Mouse (Mus musculus) embryo, embryonic 11 days (tissue): ENCODE results near the gene Sema5a.

Source experiments
- DNase-seq: peaks from one replicate; pipeline ENCODE4 v3.0.0-alpha.2; 2015

The Sema5a gene

DNA sequence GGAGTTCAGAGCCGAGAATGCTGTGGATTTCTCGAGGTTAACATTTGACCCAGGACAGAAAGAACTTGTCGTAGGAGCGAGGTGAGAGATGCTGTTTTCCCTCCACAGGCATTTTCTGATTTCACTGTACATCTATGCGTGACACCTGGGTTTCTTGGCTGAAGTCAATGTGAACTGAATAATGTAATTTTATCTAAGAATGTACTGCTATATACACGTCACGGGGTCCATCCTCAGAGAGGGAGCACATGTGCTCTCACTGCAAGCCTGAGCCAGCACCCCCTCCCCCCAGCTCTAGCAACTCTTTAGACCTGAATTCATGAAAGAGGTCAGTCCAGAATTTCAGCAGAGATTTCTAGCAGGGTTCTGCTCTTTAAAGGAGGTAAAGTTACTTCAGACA lies 215.6 kb downstream of the Sema5a start:
- no peak for DNase-seq

DNA sequence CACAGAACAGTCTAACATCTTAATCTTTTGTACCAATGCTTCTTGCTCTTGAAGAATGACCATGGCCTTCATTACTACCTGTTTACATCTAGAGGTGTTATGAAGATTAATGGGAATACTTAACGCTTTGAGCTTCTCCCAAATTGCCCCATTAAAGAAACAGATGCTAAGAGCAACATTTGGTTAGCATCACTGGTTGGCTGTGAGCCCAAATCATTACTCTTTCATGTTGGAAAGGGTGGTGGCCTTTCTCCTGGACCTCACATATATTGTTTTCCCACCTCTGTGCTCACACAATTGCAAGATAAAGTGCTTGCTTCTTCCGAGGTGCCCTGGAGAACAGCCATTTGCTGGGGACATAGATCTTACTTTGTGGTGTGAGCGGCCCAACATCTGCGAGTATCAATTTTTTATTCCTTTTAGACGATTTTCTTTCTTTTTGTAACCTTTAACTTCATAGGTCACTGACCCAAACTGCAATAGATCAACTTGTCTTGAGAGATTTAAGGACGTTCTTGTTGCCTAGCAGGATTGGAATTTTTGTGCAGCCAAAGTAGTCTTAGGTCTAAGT lies 227.0 kb downstream of the Sema5a start:
- peak; percentile 36 for DNase-seq

DNA sequence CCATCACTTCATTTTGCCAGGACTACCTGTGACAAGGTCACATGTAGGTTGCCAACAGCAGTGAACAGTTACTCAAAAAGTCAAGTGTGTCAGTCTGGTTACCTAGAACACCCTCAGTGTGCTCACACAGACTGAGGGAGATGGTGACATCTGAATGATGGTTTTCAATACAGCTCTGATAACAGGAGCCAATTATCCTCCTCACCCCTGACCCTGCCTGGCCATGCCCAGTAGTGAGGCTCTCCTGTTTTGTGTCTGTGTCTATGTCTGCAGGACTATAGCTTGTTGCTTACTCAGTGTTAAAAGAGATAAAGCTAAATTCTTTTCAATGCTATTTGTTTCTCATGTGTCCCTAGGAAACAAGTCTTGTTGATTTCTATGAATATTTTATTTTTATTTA lies 236.1 kb downstream of the Sema5a start:
- DNase-seq = no peak

DNA sequence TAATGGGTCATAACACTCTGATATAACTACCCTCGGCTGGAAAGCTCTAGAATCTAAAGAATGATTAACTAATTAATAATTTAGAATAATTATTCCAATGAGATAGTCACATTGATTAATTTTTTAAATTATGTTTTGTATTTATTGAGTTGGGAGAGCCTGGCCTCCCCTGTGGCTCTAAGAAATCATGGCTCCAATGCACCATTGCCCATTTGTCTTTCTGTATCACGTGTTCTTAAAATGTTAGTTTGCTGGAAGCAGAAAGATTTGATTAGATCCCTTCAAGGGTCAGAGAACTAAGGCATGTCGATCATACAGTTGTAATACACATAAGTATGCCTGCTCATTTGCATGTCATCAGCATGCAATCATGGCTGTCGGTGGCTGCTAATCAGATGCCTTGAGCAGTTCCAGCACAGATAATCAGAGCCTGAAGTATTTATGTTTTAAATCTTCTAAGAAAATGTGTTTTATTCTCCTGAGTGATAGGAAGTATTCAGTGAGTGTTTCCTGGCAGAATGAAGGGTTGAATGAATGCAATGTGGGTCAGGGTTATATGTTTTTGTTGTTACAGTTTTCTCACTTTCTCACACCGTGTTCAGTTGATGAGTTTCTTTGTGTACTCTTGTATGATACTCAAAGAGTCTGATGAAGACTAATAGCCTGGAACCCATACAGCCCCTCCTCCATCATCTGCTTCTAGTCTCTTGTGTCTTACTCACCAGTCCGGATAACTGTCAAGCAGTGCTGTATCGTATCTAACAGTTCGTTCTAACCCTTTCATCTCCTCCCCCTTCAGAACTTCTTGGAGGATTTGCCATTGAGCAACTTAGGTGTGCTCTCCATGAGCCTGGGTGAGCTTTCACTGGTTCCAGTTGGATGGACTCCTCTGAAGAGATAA lies 240.7 kb downstream of the Sema5a start:
- DNase-seq = no peak

DNA sequence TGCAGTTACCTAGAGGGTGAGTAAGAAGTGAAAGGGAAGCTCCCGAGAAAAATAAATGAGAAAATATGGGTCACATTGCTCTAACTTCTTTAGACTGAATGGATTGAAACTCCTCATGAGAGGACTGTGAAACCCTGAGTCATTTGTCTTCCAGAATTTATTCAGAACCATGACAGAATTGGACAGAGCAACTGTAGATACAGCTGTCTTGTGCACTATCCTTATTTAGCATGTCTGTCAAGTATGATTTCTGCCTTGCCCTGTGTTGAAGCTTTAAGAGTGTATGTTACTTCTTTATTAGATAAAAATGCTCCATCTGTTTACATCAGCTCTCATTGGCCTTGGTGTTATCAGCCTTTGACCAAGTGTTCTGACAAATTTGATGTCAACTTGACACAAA lies 243.4 kb downstream of the Sema5a start:
- DNase-seq = no peak

DNA sequence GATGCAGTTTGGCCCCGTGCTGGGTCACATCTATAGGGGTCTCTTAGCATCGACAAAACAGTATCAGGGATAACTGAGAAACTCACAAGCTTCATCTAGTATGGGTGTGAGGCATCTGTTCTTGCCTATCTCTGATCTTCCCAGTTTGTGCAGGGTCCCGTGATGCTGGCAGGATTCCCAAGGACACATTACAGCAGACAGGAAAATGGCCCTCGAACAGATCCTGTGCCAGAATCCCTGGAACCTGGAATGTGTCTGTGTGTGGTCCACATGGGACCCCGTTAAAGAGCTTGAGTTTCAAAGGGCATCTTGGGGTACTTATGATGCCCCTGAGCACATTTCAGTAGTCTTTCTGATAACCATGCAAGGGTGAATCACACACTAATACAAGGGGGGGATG lies 249.6 kb downstream of the Sema5a start:
- DNase-seq = no peak

DNA sequence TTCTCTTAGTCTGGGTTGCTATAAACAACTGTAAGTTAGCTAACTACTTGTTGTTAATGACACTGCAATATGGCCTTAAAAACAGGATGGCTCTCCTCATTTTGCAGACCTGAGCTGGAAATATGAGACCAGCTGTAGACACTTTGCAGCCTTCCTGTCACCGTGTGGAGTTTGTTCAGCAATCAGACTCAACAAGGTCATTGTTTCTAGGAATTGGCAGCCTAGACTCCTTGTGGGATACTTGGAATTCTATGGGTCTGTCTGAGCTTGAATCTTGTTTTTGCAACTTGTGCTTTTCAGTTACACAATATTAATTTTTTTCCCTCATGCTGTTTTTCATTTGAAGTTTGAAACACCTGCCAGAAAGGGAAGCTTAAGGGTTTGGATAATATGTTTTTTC lies 250.3 kb downstream of the Sema5a start:
- no peak for DNase-seq

DNA sequence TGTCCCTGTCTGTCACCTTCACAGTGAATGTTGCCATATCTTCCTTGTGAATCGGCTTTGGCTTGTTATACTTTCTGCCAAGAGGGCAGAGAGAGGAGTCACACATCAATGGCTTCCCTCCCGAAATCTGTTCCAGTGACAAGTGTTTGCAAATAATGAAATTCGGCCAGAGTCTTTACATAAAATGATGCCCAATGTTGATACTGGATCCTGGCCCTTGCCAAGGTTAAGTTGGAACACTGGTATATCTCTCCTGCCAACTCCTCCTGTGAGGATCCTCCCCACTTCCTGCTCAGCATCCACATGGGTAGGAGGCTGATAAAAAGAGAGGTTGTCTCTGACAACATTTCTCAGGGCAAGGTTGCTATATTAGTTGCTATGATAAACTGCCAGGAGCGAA lies 252.3 kb downstream of the Sema5a start:
- no peak for DNase-seq

DNA sequence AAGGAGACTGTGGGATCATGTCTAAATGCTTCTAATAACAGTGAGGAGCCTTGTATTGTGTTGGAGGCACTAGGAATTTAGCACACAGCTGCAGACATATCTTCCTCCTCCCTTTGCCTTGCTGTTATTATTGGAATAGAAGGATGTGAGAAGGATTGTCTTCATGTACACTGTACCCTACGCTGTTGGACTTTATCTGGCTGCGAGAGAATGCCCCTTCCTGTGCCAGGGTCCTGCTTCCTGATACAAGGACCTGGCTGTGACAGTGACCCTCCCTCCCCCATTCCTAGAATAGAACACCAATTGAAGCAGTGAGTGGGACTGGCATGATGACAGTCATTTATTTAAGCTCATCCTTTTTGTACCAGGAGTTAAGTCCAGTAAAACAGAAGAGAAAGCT lies 261.3 kb downstream of the Sema5a start:
- DNase-seq = no peak

DNA sequence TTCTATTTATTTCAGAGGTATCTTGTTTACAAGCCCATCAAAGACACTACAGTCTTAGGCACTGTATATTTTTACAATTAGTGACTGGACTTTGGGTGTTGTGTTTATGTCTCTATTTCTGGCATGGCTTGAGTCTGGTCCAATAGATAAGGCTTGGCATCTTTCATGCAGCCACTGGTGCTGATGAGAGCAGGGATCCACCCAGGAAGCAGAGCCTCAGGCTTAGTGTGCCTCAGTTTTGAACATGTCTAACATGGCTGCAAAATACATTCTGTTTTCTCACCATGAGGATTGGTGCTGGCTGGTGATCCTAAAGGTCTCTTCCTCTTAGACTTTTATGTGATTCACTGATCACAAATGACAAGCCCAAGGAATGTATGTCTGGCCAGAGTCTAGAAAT lies 263.7 kb downstream of the Sema5a start:
- DNase-seq = no peak

DNA sequence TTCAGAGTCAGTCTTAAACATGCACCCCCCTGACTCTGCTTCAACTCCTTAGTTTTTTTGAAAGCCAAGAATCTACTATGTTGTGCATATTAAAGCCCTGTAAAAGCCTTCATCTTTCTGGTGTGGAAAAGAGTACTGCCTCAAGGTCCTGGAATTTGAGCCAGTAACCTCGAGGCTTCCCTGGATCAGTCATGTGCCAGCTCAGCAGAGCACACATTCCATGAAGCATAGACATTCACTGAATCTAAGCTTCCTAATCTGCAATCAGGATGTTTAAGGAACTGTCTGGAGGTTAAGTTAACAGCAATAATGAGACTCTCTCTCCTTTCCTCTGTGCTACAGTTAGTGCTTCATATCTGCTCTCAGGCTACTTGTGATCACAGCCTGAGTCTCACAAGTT lies 270.3 kb downstream of the Sema5a start:
- DNase-seq = no peak

DNA sequence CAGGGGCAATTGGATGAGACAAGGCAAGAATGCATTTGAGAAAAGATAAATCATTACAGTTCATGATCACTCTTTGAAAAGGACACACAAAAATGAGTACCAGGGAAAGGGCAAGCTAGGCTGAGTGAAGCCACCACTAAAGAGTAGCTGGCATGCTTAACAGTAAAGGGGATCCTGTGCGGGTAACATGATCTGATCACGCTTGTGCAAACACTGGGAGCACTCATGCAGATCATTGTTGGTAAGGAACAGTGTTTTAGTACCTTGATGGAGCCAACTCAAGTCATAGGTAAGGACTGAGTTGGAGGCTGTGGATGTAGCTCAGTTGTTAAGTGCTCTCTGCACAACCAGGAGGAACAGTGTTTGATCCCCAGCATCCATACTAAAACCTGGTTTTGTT lies 273.3 kb downstream of the Sema5a start:
- no peak for DNase-seq

DNA sequence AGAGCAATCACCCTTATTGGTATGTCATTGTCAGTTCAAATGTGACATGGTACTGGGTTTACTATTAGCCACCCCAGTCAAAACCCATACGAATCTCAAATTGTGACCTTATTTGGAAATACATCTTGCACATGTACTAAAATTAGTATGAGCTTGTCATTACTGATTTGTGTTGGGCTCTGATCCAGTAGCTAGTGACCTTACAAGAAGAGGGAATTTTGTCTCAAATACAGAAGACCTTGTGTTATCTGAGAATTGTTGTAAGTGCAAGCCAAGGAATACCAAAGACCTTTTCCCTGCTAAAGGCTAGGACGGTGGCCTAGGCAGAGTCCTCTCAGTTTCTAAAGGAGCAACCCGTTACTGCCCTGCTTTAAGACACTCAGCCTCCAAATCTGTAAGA lies 287.9 kb downstream of the Sema5a start:
- DNase-seq = no peak

DNA sequence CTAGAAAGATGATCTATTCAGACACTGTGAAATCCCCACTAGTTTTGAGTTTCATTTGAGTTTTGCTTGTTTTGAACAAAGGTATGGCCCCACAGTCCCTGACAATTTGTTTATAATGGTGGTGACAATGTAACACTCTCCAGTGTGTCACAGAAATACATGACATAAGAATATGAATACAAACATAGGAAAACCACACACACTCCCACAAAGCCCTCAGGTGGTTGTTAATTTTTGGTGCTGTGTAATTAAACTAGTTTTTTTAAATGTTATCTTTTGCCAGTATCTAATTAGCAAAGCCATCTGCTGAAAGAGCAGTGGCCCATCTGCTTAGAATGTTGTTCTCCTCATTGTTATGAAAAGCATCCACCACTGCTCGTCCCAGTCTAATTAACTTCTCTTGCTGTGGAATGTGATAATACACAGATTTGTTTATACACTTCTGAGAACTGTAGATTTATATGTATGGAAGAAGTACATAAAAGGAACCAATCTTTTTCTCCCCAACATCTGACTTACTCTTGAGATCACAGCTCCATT lies 289.0 kb downstream of the Sema5a start:
- DNase-seq = no peak

DNA sequence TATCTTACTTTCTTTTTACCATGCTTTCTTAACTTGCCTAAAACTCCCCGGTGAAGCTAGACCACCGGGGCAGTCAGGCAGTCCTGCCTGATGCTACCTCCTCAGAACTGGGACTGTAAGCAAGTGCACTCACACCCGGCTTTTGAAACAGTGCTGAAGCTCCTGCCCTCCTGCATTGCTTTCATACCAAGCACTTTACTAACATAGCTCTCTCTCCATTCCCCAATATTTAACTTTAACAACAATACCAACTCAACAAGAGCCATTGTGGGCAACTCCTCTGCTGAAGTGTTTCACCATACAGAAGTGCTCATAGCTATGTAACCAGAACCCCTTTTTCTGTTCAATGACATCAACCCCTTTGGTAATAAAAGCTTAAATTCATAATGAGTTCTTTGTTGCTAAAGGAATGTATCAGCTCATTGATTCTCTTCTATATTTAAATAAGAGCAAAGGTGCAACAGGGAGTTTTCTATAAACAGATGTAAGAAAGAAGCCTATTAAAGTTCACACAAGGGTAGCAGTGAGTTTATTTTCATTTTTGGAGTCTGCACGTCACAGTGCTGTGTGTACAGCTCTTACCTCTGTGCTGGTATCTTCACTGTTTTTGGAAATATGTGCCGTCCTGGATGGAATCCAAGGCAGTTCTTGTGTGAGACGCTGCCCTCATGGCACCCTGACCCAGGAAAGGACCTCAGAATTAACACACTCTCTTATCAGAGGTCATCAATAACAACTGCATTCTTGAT lies 292.3 kb downstream of the Sema5a start:
- DNase-seq = no peak

DNA sequence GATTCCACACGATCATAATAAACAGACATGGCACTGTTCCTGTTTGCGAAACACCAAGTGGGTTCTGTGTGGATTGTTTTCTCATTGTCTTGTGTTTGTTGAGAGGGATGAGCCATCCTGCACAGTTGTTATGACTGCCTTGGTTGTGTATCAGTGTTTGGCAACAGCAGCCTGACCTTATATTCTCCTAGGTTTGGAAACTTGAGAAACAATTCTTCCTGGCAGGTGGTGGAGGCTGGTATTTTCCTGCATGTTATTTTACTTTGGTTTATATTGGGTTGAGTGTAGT lies 292.8 kb downstream of the Sema5a start:
- DNase-seq = no peak

DNA sequence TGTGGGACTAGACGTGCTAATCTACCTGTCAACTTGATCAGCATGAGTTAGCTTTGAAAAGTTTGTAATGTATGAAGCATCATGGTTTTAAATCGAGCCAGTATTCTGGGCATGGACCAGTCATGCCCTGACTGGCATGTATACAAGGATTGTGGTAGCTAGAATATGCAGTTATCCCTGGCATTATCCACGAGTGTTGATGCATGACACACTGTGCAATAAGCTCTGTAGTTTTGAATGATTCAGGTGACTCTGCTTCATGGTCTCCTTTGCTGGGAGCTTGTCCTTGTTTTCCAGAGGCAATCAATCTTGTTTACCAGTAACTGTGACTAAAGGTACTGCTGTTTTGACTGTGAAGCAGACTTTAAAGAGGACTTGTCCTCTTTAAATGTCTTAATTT lies 293.5 kb downstream of the Sema5a start:
- no peak for DNase-seq

DNA sequence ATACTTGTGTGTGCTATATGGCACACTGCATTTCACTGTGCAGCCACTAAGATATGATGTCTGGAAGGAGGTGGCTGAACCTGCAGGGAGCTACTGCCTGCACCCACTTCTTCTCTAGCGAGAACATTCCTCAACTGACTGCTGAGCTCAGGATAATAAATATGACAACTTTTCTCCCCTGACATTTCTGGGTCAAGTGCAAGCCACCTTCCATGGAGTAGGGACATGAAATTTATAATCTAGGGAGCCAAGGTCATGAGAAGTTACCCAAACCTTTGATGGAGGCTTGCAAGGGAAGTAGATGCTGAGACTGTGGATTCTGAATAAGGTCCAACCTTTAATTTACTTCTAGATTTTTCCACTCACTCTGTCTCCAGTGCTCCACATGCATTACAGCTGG lies 298.1 kb downstream of the Sema5a start:
- no peak for DNase-seq

DNA sequence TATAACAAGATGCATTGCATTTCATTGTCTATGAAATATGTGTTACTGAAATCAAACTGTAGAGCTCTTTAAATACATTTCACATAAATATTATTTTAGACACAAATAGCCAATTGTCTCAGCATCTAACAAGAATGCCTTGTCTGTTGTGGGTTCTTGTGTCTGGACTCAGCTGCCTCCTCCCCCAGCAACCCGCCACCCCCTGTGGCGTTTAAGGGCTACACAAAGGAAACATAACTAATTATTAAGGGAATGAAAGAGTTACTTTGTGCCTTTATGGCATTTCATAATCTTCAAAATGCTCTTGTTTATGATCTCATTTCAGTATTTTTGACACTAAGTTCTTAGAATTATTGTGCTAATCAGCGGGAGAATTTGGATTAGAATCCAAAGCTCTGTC lies 298.6 kb downstream of the Sema5a start:
- DNase-seq = no peak

DNA sequence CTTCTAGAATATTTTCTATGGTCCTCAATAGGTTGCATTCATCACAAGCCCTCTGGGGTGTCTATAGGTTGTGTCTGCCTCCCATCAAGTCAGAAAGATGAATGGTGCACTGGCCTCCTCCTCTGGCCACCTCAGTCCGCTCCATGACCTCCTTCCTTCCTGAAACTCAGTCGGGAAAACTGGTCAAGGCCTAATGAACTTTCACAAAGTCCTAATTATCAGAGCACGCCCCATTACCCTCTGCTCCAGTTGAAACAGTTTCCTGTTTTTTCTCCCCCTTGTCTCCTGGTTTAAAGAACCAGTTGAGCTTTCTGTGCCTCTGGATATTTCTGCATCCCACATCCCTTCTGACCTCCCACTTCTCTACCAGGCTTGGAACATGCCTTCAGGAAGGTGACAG lies 300.8 kb downstream of the Sema5a start:
- no peak for DNase-seq

DNA sequence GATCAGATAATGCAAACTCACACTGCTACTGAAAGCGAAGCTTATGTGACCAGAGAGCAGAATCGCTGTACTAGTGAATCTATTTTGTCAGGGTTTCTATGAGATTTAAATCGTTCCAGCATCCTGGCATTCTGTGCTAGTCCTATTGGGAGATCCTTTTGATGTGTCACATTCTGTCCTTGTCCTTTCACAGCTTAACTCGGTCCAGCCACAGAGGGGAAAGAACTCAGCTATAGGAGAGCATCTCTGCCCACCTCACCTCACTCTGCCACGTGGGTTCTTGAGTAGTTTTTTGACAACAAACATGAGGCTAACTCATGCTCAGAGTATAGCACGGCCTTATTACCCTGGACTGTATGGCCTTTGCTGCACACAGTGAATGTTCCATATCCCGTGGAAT lies 302.1 kb downstream of the Sema5a start:
- no peak for DNase-seq

DNA sequence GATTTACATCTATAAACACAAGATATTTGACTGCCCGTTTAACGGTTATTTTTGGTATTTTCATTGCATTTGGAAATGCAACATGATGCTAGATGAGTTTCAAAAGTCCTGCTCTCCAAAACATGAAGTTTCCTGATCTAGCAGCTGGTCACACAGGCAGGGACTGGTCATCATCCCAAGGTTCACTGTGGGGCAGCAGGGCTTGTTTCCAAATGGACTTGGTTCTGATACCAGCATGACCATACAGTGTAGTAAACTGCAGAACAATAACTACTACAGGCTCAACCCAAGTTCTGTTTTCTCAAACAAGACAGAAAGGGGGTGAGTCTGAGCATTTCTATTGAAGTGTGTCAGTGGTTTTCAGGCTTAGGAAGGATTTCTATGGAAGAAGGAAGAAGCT lies 314.3 kb downstream of the Sema5a start:
- no peak for DNase-seq

DNA sequence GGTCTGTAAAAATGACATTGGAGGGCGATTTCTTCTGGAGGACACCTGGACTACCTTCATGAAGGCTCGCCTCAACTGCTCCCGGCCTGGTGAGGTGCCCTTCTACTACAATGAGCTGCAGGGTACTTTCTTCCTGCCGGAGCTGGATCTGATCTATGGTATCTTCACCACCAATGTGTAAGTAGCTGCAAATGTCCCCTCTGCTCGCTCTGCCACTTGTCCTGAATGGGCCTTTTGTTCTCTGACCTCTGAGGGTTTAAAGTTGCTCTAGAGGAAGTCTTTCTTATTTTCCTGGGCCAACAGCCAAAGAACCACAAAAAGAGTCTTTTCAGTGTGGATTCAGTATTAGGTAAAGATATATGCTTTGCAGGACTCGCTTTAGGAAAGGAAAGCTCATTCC lies 318.0 kb downstream of the Sema5a start:
- peak; percentile 14 for DNase-seq
